Mouse (Mus musculus): Measurements from ENCODE around the gene Erbb3. TPM values are rescaled to one million over a fixed set of nuclear protein-coding genes. Genes with fewer than 3 reads are reported as not detected.
A peak's percentile ranks its signal among the peaks of the same experiment; 100 is the strongest.

The Erbb3 gene
- total and polyA plus RNA-seq, 3 experiments, result 0.29 to 0.39 TPM; not detected in 1

GRCm38 (mm10) chr10:128556963-128557362, 32.5 kb downstream of the Erbb3 start:
- H3K4me1 ChIP-seq (ENCODE audit: control insufficient read depth in 1 of 2, insufficient read depth in 2 of 2, low read length in 2 of 2), result no peaks in the 10 kb centered on the region
- no peak overlapping the region for H3K9ac ChIP-seq (ENCODE audit: control insufficient read depth, low read depth, low read length, poor library complexity, severe bottlenecking)
- H3K4me3 ChIP-seq (ENCODE audit: control insufficient read depth in 1 of 2, insufficient read depth in 1 of 2, low read depth in 2 of 2, low read length in 2 of 2), result no peak overlapping the region
- DNase-seq (ENCODE audit: low read depth, low spot score), result peak; percentile 44
- H3K36me3 ChIP-seq (ENCODE audit: control insufficient read depth in 1 of 2, insufficient read depth in 2 of 2, low read length in 2 of 2), result peaks cover 0 to 17% of the 10 kb centered on the region in 2 experiments; a peak in 2 of 4 replicates
- H3K79me2 ChIP-seq (ENCODE audit: control insufficient read depth, insufficient read depth, low read length, poor library complexity), result peaks cover 2% of the 10 kb centered on the region; the same call in 1 of the 2 replicates
- no peaks in the 10 kb centered on the region for H3K27me3 ChIP-seq (ENCODE audit: control insufficient read depth in 1 of 2, insufficient read depth in 2 of 2, low read length in 2 of 2)
- H3K27ac ChIP-seq (ENCODE audit: control insufficient read depth, low read depth, low read length), result no peak overlapping the region
- TF ChIP-seq RAD21 (IDR thresholded peaks at IDR 0.05; ENCODE audit: low read depth, low read length), result no peak
- no peak for TF ChIP-seq UBTF (IDR thresholded peaks at IDR 0.05; ENCODE audit: borderline replicate concordance, insufficient read depth, low read depth, low read length)
- no peak for TF ChIP-seq TBP (IDR thresholded peaks at IDR 0.05; ENCODE audit: low read depth, low read length)
- TF ChIP-seq MAFK (IDR thresholded peaks at IDR 0.05; ENCODE audit: borderline replicate concordance, low read depth, low read length), result no peak
- TF ChIP-seq SIN3A (IDR thresholded peaks at IDR 0.05; ENCODE audit: low read length), result no peak
- no peak for TF ChIP-seq NRF1 (IDR thresholded peaks at IDR 0.05; ENCODE audit: insufficient read depth, low read depth, low read length, poor library complexity, severe bottlenecking)
- TF ChIP-seq ZMIZ1 (IDR thresholded peaks at IDR 0.05; ENCODE audit: low read depth, low read length), result no peak
- TF ChIP-seq ETS1 (IDR thresholded peaks at IDR 0.05; ENCODE audit: low read depth, low read length), result no peak
- no peak for TF ChIP-seq MEF2A (IDR thresholded peaks at IDR 0.05; ENCODE audit: extremely low read depth, insufficient replicate concordance, low read depth, low read length, poor library complexity, severe bottlenecking)
- TF ChIP-seq POLR2AphosphoS2 (IDR thresholded peaks at IDR 0.05; ENCODE audit: low read length), result 0 out of 2 replicates have a peak, but pooled peaks have one; percentile 39
- peak in 1 of 2 experiments; percentile 15; a peak in 1 of 4 replicates for TF ChIP-seq POLR2A (IDR thresholded peaks at IDR 0.05; ENCODE audit: control insufficient read depth in 1 of 2, insufficient read depth in 1 of 2, low read depth in 1 of 2, low read length in 2 of 2, poor library complexity in 1 of 2)
- no peak for TF ChIP-seq SMC3 (IDR thresholded peaks at IDR 0.05; ENCODE audit: low read depth, low read length)
- TF ChIP-seq CHD1 (IDR thresholded peaks at IDR 0.05; ENCODE audit: low read depth, low read length), result no peak
- no peak for TF ChIP-seq MXI1 (IDR thresholded peaks at IDR 0.05; ENCODE audit: low read depth, low read length)
- TF ChIP-seq RCOR1 (IDR thresholded peaks at IDR 0.05; ENCODE audit: low read depth, low read length), result no peak
- no peak for TF ChIP-seq MYB (IDR thresholded peaks at IDR 0.05; ENCODE audit: low read depth, low read length)
- no peak for TF ChIP-seq TCF12 (IDR thresholded peaks at IDR 0.05; ENCODE audit: low read depth, low read length)
- no peak for TF ChIP-seq NELFE (IDR thresholded peaks at IDR 0.05; ENCODE audit: low read depth, low read length)
- TF ChIP-seq MYC (IDR thresholded peaks at IDR 0.05; ENCODE audit: low read depth, low read length), result no peak
- TF ChIP-seq GATA1 (IDR thresholded peaks at IDR 0.05; ENCODE audit: low read depth, low read length), result no peak
- TF ChIP-seq MAZ (IDR thresholded peaks at IDR 0.05; ENCODE audit: low read depth, low read length), result no peak
- TF ChIP-seq TAL1 (IDR thresholded peaks at IDR 0.05; ENCODE audit: low read length), result no peak
- no peak for TF ChIP-seq USF2 (IDR thresholded peaks at IDR 0.05; ENCODE audit: borderline replicate concordance in 1 of 2, insufficient read depth in 1 of 2, low read depth in 1 of 2, low read length in 2 of 2)
- no peak for TF ChIP-seq MAX (IDR thresholded peaks at IDR 0.05; ENCODE audit: low read length)
- no peak for TF ChIP-seq USF1 (IDR thresholded peaks at IDR 0.05; ENCODE audit: low read depth, low read length)
- TF ChIP-seq HCFC1 (IDR thresholded peaks at IDR 0.05; ENCODE audit: low read depth, low read length), result no peak
- TF ChIP-seq CHD2 (IDR thresholded peaks at IDR 0.05; ENCODE audit: low read length), result 0 out of 2 replicates have a peak, but pooled peaks have one; percentile 9
- no peaks in the 10 kb centered on the region for H3K9me3 ChIP-seq (replicated peaks; ENCODE audit: insufficient read depth, low read length)

Data from MEL (cell line).